Mouse (Mus musculus): ENCODE data around the gene Adra2b. TPM values are rescaled to one million over a fixed set of nuclear protein-coding genes. Genes with fewer than 3 reads are reported as not detected.

The Adra2b gene
- total and polyA plus RNA-seq, 3 experiments: not detected

- Histone ChIP-seq H3K79me2 (ENCODE audit: control insufficient read depth, insufficient read depth, low read length, poor library complexity) (no peaks in the 10 kb centered on the region), H3K27ac (ENCODE audit: control insufficient read depth, low read depth, low read length) (no peak overlapping the region), H3K36me3 (ENCODE audit: control insufficient read depth in 1 of 2, insufficient read depth in 2 of 2, low read length in 2 of 2) (no peaks in the 10 kb centered on the region), H3K27me3 (ENCODE audit: control insufficient read depth in 1 of 2, insufficient read depth in 2 of 2, low read length in 2 of 2) (peaks cover 0 to 5% of the 10 kb centered on the region in 2 experiments; a peak in 3 of 4 replicates), H3K4me1 (ENCODE audit: control insufficient read depth in 1 of 2, insufficient read depth in 2 of 2, low read length in 2 of 2) (no peaks in the 10 kb centered on the region), H3K9me3 (replicated peaks; ENCODE audit: insufficient read depth, low read length) (no peaks in the 10 kb centered on the region), H3K4me3 (ENCODE audit: control insufficient read depth in 1 of 2, insufficient read depth in 1 of 2, low read depth in 2 of 2, low read length in 2 of 2) (no peak overlapping the region), H3K9ac (ENCODE audit: control insufficient read depth, low read depth, low read length, poor library complexity, severe bottlenecking) (no peak overlapping the region)
- DNase-seq (ENCODE audit: low read depth, low spot score): no peak
- TF ChIP-seq MAX (IDR thresholded peaks at IDR 0.05; ENCODE audit: low read length) (no peak), SMC3 (IDR thresholded peaks at IDR 0.05; ENCODE audit: low read depth, low read length) (no peak), MAFK (IDR thresholded peaks at IDR 0.05; ENCODE audit: borderline replicate concordance, low read depth, low read length) (no peak), ETS1 (IDR thresholded peaks at IDR 0.05; ENCODE audit: low read depth, low read length) (no peak), E2F4 (IDR thresholded peaks at IDR 0.05; ENCODE audit: borderline replicate concordance, low read depth, low read length) (no peak), ELF1 (IDR thresholded peaks at IDR 0.05; ENCODE audit: low read depth, low read length) (no peak), CHD2 (IDR thresholded peaks at IDR 0.05; ENCODE audit: low read length) (no peak), SIN3A (IDR thresholded peaks at IDR 0.05; ENCODE audit: low read length) (no peak), TBP (IDR thresholded peaks at IDR 0.05; ENCODE audit: low read depth, low read length) (no peak)
These were observed 9.1 kb downstream of the Adra2b start for GRCm38 (mm10) chr2:127372082-127372481.

DNA sequence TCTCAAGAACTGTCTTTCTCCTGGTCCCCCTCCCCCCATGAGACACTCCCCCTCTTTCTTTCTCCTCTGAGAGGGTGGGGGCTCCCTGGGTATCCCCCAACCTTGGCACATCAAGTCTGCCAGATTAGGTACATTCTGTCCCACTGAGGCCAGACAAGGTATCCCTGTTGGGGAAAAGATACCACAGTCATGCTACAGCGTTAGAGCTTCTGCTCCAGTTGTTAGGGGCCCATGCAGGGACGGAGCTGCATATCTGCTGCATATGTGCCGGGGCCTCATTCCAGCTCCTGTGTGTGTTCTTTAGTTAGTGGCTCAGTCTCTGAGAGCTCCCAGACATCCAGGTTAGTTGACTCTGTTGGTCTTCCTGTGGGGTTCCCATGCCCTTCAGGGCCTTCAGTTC, 11.1 kb downstream of the Adra2b start:
- peaks cover 0 to 1% of the 10 kb centered on the region in 2 experiments; a peak in 2 of 4 replicates for H3K27me3 ChIP-seq (ENCODE audit: control insufficient read depth in 1 of 2, insufficient read depth in 2 of 2, low read length in 2 of 2)
- no peak for DNase-seq (ENCODE audit: low read depth, low spot score)
- no peaks in the 10 kb centered on the region for H3K36me3 ChIP-seq (ENCODE audit: control insufficient read depth in 1 of 2, insufficient read depth in 2 of 2, low read length in 2 of 2)
- no peak overlapping the region for H3K27ac ChIP-seq (ENCODE audit: control insufficient read depth, low read depth, low read length)
- no peaks in the 10 kb centered on the region for H3K9me3 ChIP-seq (replicated peaks; ENCODE audit: insufficient read depth, low read length)
- H3K79me2 ChIP-seq (ENCODE audit: control insufficient read depth, insufficient read depth, low read length, poor library complexity): no peaks in the 10 kb centered on the region
- TF ChIP-seq TBP (IDR thresholded peaks at IDR 0.05; ENCODE audit: low read depth, low read length) (no peak), CTCF (IDR thresholded peaks at IDR 0.05 in 2 of 3, conservative IDR thresholded peaks at IDR 0.05 in 1 of 3; ENCODE audit: control insufficient read depth in 1 of 3, insufficient read depth in 1 of 3, low read depth in 2 of 3, low read length in 3 of 3, poor library complexity in 1 of 3, severe bottlenecking in 1 of 3) (no peak), UBTF (IDR thresholded peaks at IDR 0.05; ENCODE audit: borderline replicate concordance, insufficient read depth, low read depth, low read length) (no peak), MXI1 (IDR thresholded peaks at IDR 0.05; ENCODE audit: low read depth, low read length) (no peak), ETS1 (IDR thresholded peaks at IDR 0.05; ENCODE audit: low read depth, low read length) (no peak), MYC (IDR thresholded peaks at IDR 0.05; ENCODE audit: low read depth, low read length) (no peak), MAX (IDR thresholded peaks at IDR 0.05; ENCODE audit: low read length) (no peak), SIN3A (IDR thresholded peaks at IDR 0.05; ENCODE audit: low read length) (no peak), JUND (IDR thresholded peaks at IDR 0.05; ENCODE audit: low read depth, low read length) (no peak), POLR2A (IDR thresholded peaks at IDR 0.05; ENCODE audit: control insufficient read depth in 1 of 2, insufficient read depth in 1 of 2, low read depth in 1 of 2, low read length in 2 of 2, poor library complexity in 1 of 2) (no peak), MAFK (IDR thresholded peaks at IDR 0.05; ENCODE audit: borderline replicate concordance, low read depth, low read length) (no peak), POLR2AphosphoS2 (IDR thresholded peaks at IDR 0.05; ENCODE audit: low read length) (no peak), E2F4 (IDR thresholded peaks at IDR 0.05; ENCODE audit: borderline replicate concordance, low read depth, low read length) (no peak), SMC3 (IDR thresholded peaks at IDR 0.05; ENCODE audit: low read depth, low read length) (no peak), RCOR1 (IDR thresholded peaks at IDR 0.05; ENCODE audit: low read depth, low read length) (no peak), ZC3H11A (IDR thresholded peaks at IDR 0.05; ENCODE audit: low read depth, low read length) (no peak), MEF2A (IDR thresholded peaks at IDR 0.05; ENCODE audit: extremely low read depth, insufficient replicate concordance, low read depth, low read length, poor library complexity, severe bottlenecking) (no peak), KAT2A (conservative IDR thresholded peaks at IDR 0.05; ENCODE audit: low read depth, low read length) (no peak)
- H3K4me3 ChIP-seq (ENCODE audit: control insufficient read depth in 1 of 2, insufficient read depth in 1 of 2, low read depth in 2 of 2, low read length in 2 of 2): no peak overlapping the region
- H3K9ac ChIP-seq (ENCODE audit: control insufficient read depth, low read depth, low read length, poor library complexity, severe bottlenecking): no peak overlapping the region
- no peaks in the 10 kb centered on the region for H3K4me1 ChIP-seq (ENCODE audit: control insufficient read depth in 1 of 2, insufficient read depth in 2 of 2, low read length in 2 of 2)
